Mouse (Mus musculus) yolk sac, embryonic 10.5 days (tissue): Measurements from ENCODE around the gene Nrtn.

Experiments
- DNase-seq: peaks from one replicate; pipeline ENCODE4 v3.0.0-alpha.2; 2017; ENCODE audit warnings: low spot score

Gene Nrtn

DNA sequence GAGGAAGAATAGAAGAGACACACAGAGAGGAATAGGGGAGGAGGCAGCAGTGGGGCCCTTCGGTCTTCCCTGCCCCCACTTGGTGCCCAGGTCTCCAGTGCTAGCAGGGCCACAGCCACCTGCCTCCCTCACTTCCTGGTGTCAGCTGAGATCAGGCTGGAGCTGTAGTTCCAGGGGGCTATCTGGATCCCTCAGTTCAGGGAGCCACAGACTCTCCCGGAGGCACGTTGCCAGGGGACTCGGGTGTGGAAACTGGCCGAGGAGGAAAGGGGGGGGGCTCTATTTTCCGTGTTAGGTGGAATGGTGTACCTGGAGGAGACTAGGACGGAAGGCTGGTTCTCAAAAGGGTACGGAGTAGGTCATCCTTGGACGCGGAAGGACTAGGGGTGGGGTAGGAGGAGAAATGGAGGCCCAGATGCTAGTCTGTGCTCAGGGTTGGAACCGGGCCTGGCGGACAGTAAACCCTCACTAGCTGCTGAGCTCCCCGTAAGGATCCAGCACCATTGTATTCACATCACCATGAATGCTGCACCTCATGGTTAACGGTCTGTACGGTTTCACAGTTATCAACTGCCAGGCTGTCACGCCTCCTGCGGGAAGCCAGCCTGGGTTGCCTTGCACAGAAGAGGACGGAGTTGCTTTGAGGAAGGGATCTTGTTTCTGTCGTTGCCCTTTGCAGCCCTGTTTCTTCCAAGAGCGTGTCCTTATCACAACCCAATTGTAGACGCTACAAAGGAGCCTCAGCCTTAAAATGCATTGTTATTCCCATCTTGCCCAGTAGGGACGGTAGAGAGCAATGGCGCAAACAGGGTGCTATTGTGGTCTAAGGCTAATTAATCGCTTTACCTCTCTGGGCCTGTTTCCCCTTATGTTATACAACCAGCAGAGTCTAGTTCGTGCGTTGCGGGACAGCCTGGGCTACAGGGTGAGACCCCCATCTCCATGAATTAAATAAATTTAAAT lies 5.7 kb upstream of the Nrtn start:
- DNase-seq: peak; percentile 66

DNA sequence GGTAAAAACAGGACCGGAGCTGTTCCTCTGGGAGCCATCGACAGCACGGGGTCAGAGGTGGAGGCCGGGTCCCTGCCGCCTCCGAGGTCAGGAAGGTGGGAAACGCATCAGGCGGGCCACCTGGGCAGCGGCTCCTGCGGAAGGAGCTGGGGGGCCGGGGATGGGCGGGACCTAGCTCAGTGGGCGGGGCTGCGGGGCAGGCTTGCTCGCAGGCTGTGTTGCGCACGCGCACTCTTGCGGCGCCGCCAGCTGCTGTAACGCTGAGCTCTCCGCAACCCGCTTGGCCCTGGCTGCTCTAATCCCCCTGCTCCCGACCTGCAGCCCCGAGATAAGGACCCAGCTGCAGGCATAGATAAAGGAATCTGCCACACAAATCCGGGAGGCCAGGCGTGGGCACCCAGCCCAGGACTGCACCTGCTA lies 4.7 kb upstream of the Nrtn start:
- peak; percentile 93 for DNase-seq

DNA sequence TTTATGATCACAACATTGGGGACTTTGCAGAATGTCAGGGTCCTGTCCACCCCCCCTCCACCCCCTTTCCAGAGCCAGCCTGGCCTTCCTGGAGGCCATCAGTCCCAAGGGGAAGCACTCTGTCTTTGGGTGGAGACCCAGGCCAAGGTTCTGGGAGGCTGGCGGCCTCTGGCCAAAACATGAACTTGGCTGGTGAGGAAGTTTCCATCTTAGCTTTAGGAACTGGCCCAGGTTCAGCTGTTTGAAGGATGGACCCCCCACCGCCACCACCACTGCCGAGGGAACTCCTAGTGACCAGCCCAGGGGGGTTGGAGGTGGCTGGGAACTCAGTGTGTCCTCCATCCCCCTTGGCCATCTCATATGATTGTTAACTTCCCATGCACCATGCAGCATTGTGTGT lies 3.7 kb upstream of the Nrtn start:
- DNase-seq: no peak

DNA sequence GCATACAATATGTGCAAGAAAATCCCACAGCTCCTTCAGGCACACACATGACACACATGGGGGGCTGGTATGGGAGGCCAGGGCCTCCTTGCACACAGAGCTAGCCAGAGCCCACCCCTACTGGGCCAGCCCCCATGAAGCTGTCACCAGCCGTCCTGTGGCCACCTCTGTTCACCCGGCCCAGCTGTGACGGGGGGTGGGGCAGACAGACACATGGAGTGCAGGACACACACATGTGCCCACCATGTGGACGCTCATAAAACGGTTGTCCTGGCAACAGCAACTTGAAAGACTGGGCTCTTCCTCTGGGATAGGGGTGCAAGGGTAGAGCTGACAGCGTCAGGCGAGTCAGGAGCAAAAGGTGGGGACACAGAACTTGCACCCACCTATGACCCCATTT lies 1.9 kb upstream of the Nrtn start:
- DNase-seq: no peak

DNA sequence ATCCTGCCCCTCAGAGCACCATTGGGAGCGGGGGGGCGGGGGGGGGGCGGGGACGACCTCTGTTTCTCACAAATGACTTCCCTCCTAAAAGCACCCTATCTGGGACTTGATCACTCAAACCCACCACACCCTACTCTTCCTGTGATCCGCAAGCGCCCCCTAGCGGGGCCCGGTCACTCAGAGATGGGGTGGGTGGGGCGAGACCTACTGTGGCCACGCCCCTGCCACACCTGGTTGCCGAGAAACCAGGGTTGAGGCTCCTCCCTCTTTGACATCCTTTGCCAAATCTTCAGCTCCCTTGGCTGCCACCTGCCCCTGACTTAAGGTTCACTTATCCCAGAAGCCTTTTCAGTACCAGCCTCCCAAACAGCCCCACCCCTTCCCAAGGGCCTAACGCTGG lies 802 bp upstream of the Nrtn start:
- no peak for DNase-seq

DNA sequence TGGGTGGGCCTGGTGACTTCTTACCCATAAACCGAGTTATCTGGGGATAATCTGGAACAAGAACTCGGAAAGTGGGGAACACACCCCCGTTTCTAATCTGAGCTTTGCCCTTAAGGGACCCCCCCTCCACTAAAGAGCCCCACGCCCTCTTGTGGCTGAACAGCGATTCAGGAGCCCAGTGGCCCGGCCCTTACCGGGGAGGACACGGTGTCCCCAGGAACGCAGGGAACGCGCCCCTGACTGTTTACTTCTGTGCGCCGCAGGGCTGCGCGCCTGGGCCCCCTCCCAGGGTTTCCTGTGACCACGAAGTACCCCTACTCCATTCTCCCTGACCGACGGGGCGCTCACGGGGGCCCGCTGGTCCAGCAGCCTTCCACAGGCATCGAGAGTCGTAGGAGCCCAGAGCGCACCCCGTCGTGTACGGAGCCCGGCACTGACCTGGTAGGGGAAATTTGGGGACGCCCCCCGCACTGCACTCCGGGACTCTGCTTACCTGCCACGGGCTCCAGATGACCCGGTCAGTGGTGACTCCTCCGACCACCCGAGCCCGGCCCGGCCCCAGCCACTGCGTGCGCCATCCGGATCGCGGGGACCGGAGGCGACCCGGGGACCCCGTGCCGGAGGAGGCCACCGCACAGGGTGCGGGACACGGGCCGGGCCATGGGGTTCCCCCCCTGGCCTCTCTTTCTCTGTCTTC lies 479 bp downstream of the Nrtn start:
- no peak for DNase-seq

DNA sequence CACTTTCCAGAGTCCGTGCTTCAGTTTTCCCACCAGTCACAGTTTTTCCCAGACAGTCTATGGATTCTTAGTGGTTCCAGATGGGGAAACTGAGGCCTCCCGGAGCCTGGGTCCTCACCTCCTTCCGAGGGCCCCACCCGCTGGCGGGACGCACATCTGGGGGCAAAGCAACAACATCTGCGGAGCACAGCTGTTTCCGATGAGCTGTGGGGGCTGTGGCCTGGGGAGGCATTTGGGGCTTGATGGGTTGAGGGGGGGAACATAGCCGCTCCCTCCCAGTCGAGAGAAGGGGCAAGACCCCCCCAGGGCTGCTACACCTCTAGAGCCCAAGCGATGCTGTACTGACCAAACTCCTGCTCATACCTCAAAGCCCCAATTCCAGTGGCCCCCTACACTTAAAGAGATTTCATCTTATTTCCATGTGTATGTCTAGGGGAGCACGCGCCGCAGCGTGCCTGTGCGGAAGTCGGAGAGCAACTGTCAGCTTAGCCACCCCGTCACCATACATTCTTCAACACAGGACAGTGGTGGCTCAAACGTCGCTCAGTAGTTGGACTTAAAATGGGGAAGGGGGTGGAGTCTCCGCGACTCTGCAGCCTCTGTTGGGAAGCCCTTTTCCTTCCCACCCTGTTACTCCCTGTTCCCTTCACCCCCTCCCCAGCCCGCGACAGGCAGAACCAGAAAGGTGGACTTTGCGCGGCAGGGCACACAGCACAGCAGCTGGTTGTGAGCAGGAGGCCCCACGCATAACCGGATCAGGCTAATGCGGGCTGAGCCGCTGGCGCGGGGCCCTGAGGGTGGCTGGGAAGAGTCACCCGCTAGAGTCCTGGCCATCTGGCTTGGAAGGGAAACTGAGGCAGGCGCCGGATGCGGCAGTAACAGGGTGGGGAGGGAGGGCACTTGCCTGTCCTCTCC lies 2.8 kb downstream of the Nrtn start:
- no peak for DNase-seq

DNA sequence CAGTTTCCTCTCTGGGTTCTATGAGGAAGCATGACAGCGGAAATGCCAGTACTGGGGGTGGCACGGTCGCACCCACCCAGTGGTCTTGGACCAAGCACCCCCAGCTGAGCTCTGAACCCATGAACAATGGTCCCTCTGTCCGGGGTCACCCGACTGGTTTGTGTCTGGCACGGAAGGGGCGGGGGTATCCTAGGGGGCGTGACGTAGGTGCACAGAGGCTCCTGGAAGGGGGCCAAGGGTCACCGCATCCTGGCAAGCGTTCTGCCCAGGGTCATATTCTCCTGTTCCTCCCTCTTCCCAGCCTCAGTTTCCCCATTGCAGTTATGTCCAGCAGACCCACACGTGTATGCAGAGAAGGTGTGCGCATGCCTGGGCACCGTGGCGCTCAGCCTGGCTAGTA lies 3.9 kb downstream of the Nrtn start:
- no peak for DNase-seq

DNA sequence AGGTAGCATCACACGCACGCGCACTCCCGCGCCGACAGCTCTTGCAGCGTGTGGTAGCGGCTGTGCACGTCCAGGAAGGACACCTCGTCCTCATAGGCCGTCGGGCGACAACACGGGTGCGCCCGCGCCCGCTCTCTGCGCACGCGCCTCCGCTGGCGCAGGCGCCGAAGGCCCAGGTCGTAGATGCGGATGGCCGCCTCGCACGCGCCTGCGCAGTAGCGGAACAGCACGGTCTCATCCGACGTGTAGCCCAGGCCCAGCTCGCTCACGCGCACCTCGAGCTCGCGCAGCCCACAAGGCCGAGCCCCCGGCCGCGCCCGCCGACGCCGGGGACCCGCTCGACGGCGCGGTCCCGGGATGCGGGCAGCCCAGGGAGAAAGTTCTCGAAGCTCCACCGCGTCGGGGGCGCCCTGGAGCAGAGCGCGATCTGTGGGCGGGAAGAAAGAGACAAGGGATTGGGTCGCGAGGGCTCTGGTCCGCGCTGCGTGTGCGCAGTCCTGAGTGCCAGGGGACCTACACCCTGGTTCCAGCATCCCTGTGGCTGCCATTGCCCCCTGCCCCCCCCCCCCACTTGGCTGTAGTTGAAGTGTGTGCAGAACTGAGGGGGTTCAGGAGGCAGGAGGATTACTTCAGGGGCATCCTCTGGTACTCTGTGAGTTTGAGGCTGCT lies 5.8 kb downstream of the Nrtn start:
- DNase-seq: no peak

DNA sequence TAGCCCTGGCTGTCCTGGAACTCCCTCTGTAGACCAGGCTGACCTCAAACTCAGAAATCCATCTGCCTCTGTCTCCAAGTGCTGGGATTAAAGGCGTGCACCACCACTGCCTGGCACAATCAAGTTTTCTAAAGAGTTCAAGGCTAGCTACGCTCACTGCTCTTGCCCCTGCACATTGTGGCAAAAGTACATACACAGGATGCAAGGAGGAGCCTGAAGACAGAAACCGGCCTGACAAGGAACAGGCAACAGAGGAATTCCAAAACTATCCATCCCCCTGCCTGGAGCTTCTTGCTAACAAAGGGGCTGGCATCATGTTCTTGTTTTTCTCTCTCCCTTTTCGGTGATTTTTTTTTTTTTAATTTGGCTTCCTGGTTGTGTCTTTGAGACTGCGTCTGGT lies 13.2 kb downstream of the Nrtn start:
- DNase-seq: no peak

DNA sequence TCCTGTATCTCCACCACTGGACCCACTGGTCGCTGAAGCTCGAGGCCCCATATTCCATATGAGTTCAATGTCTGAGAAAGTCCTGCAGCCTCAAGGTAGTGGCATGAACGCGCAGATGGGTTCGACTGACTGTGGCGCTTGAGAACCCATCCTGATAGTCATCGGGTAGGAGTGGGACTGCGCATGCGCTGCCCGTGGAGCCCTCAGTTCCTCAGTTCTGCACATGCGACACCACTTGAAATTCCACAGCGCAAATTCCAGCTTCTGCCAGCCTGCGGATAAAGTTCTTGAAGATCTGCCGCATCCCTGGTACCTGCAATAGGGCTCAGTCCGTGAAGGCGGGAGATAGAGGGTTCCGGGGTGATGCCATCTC lies 16.6 kb downstream of the Nrtn start:
- DNase-seq: no peak

DNA sequence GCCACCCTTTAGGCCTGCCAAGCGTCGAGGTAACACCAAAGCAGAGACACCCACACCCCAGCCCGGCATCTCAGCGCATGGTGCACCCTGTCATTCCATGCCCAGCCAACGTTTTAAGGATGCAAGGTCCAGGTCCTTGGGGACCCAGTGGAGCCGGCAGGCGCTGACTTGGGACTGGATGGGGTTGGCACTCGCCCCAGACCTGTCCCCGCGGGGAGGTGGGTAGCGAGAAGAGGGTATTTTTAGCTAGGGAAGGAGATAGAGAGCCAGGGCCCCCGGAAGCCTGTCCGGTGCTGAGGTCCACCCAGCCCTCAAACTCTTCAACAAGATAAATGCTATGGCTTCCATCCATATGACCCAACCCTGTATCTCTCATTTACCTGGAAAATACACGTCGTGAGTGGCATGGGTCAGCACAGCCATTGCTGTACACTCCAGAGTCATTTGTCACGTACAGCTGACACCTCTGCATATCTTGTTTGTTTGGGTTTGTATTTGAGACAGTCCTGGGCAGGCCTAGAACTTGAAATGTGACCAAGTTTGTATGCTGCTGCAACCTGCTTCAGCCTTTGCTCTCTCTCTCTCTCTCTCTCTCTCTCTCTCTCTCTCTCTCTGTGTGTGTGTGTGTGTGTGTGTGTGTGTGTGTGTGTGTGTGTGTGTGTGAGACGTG lies 17.1 kb downstream of the Nrtn start:
- no peak for DNase-seq

DNA sequence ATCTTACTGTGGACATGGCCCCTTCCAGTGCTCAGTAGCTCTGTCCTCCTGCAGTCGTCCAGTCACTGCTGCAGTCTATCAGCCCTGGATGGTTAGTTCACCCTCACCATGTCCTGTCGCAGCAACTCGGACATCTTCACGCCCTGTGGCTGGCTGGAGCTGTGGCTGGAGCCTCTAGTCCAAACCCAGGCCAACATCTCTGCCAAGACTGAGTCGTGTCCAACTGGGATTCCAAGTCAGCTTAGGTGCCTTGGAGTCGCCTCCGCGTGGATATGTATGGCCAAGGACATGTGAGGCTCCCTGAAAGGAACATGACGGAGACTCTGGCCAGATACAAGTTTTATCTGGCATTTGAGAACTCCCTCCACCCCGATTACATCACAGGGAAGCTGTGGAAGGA lies 19.1 kb downstream of the Nrtn start:
- no peak for DNase-seq

DNA sequence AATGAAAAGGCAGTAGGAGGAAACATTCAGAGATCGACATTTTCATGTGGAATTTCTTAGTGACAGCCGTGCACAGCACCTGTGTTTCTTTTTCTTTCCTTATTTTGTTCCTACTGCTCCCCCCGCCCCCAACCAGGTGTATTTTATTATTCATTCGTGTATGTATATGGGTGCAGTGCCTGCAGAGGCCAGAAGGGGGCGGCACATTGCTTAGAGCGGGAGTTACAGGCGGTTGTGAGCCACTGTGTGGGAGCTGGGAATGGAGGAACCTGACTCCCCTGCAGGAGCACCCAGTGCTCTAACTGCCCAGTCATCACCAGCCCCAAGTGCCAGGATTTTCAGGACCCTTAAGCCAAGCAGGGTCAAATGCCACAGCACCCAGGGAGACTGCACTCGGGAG lies 20.8 kb downstream of the Nrtn start:
- no peak for DNase-seq

DNA sequence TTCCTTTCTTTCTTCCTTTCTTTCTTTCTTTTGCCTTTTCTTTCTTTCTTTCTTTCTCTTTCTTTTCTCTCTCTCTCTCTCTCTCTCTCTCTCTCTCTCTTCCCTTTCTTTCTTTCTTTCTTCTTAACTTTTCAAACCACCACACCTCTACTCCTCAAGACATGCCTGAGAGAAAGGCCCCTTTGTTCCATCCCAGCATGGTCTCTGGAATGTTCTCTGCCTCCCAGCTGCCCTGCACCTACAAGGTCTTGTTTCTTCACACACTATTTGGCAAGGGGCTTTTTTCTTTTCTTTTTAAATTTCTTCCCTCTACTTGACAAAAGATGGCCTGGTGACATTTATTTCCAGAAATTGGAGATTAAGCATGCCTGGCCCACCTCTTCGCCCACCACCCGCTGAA lies 27.7 kb downstream of the Nrtn start:
- DNase-seq: no peak

DNA sequence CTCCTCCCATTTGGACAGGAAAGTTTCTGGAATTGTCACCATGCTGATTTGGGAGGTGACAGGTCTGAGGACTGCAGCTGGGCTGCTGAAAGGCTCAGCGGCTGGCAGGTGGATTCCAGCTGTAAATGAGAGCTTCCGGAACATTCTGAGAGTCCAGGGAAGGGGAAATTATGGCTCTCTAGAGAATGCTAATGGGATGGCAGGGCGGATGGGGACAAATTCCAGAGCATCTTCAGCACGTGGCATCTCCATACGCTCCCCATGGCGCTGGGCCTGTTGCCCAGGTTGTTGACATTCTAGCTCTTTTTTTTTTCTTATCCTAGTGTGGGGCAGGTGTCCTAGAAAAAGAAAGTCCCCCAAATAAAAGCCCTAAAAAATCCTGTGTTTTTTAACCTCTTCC lies 28.2 kb downstream of the Nrtn start:
- no peak for DNase-seq

DNA sequence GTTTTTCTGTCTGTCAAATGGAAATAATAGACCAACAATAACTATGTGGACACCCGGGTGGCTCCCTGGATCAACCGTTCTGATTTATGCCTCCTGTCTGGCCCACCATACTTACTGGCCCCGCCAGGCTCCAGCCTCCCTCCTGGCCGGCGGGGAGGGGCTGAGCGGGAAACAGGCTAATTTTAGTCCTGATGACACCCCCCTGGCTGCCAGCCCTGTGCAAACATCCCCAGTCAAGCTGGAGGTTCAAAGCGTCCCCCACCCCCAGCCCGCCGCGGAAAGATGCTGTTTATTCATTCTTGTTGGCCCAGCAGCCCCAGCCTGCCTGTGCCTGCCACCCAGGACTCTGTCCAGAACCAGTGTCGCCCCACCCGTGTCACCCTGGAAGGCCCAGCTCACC lies 29.2 kb downstream of the Nrtn start:
- no peak for DNase-seq

DNA sequence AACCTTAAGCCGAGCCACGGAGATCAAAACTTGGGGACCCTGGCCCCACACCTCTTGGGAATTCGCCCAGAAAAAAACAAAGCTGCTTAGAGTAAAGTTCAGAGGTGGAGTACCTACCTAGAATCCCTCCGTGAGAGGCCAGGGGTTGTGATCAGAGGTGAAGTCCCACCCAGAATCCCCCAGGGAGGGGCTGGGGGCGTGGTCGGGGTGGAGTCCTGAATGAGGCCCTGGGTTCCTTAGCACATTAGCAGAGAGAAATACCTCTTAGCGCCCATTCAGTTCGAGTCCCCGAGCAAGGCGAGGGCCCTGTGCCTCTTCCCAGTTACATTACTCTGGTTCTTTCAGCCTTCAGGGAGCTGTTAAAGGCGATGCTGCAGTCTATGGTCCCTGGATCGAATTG lies 29.7 kb downstream of the Nrtn start:
- DNase-seq: peak; percentile 54

DNA sequence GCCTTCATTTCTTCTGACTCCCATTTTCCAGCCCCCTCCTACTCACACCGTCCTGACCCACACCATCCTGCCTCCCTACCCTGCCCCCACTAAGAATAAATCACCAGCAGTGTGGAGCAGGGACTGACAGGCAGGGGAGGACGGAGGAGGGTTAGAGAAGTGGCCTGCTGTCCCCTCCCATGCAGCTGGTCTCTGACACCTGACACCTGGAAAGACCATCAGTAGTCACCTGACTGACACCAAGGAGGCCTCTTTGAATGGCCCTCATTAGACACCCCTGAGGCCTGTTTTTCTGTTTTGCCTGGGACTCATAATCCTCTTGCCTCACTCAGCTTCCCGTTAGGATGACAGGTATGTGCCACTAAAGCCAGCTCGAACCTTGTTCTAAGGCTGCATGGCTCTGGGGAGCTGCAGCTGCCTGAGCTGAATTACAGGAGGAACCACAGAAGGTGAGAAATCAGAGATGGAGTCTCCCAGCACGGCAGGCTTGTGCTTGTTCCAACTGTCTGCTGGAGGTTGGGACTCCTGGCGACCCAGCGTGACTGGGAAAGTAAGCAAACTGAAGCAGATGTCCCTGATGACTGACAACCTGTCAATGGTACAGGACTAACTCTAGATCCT lies 30.2 kb downstream of the Nrtn start:
- DNase-seq: no peak

DNA sequence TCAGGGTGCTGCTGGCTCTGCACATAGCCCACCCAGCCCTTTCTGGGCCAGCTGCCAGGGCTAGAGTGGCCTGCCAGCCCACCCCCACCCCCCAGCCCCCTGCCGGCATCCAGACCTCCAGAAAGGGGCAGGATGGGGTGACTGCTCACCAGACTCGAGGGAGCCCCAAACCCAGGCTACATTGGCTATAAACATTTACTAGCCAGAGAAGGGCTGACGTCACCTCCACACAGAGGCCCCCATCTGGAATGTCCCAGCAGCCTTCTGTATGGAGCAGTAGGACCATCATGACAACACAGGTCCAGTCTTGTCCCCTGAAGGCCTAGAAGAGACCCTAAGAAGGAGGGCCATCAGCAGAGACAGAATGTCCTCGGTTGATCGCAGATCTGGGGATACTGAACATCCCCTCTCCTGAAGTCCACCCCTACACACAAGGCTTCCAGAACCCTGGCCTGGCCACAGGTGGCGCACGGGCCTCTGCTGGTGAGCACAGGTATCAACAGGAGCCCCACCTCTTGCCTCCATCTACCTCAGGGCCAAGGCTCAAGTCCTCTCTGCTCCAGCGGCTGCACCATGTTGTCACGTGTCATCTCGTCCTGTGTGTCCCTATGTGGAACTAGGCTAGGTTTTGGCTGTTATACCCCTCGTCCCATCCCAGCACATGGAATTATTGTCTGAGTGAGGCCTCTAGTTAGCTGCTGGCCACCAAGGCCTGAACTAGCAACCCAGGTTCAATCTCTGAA lies 33.7 kb downstream of the Nrtn start:
- no peak for DNase-seq
